Mouse (Mus musculus): ENCODE results near the gene Slc4a10. TPM values are rescaled to one million over a fixed set of nuclear protein-coding genes. Genes with fewer than 3 reads are reported as not detected.
"Not testable (repeated sequence)": the region's sequence is repeated elsewhere in the genome, so short reads cannot be mapped to it uniquely, and the experiment has no call there.

The Slc4a10 gene
- polyA plus RNA-seq (2012; rRNA removed): 0.03 and 0.06 TPM in 2 replicates

- peaks cover 5% of the 10 kb centered on the region; the same call in 1 of the 2 replicates for H3K27me3 ChIP-seq (ENCODE audit: control insufficient read depth, insufficient read depth, low read length)
- no peak for TF ChIP-seq POLR2A (IDR thresholded peaks at IDR 0.05; ENCODE audit: low read depth, low read length)
- no peak for TF ChIP-seq CTCF (IDR thresholded peaks at IDR 0.05; ENCODE audit: extremely low read depth, insufficient read length, insufficient replicate concordance, low read depth, low read length)
- H3K4me1 ChIP-seq (ENCODE audit: control insufficient read depth, insufficient read depth, insufficient read length, low read length): no peaks in the 10 kb centered on the region
- 0 out of 2 replicates have a peak within 1 kb of the TSS, but pooled peaks have one; percentile 11 for H3K4me3 ChIP-seq (ENCODE audit: low read depth, low read length)
- 17% methylated on average over 10 of the region's 10 CpGs for WGBS
- no peaks in the 10 kb centered on the region for H3K36me3 ChIP-seq (ENCODE audit: control insufficient read depth, insufficient read depth, low read length)
- no peak within 1 kb of the TSS for H3K27ac ChIP-seq (ENCODE audit: insufficient read depth, low read depth, low read length)
These were observed at the start of gene Slc4a10 for GRCm38 (mm10) chr2:62046421-62046845. Gene Slc4a10 (plus strand): TSS chr2:62046462.

DNA sequence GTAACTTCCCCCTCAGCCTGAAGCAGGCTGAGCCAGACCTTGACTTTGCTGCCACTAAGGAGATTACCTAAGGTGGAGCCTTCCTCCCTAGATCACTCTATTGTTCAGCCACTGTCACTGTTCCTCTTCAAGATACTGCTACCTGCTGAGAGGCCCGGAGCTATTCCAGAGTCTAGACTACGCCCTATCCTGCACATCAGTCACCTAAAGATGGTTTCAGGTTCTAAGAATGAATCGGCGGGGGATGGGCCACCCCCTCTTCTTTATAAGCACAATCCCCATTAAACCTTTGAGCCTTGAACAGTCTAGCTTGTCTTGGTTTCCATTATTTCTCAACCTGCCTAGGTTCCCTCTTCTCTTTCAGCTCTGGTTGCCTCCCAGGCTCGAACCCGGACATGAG, 45.0 kb upstream of the Slc4a10 start:
- not testable (repeated sequence) for H3K27me3 ChIP-seq (ENCODE audit: control insufficient read depth, insufficient read depth, low read length); H3K4me1 ChIP-seq (ENCODE audit: control insufficient read depth, insufficient read depth, insufficient read length, low read length); H3K36me3 ChIP-seq (ENCODE audit: control insufficient read depth, insufficient read depth, low read length); H3K4me3 ChIP-seq (ENCODE audit: low read depth, low read length); H3K27ac ChIP-seq (ENCODE audit: insufficient read depth, low read depth, low read length)
- 94% methylated on average over 6 of the region's 6 CpGs for WGBS

- H3K4me3 ChIP-seq (ENCODE audit: low read depth, low read length): no peak overlapping the region
- no peaks in the 10 kb centered on the region for H3K4me1 ChIP-seq (ENCODE audit: control insufficient read depth, insufficient read depth, insufficient read length, low read length)
- TF ChIP-seq CTCF (IDR thresholded peaks at IDR 0.05; ENCODE audit: extremely low read depth, insufficient read length, insufficient replicate concordance, low read depth, low read length) (no peak), POLR2A (IDR thresholded peaks at IDR 0.05; ENCODE audit: low read depth, low read length) (no peak)
- no peaks in the 10 kb centered on the region for H3K27me3 ChIP-seq (ENCODE audit: control insufficient read depth, insufficient read depth, low read length)
- no peaks in the 10 kb centered on the region for H3K36me3 ChIP-seq (ENCODE audit: control insufficient read depth, insufficient read depth, low read length)
- no peak overlapping the region for H3K27ac ChIP-seq (ENCODE audit: insufficient read depth, low read depth, low read length)
- 77% methylated on average over 3 of the region's 3 CpGs for WGBS
These were observed 28.1 kb upstream of the Slc4a10 start for GRCm38 (mm10) chr2:62018209-62018608.

- no peak for TF ChIP-seq POLR2A (IDR thresholded peaks at IDR 0.05; ENCODE audit: low read depth, low read length)
- TF ChIP-seq CTCF (IDR thresholded peaks at IDR 0.05; ENCODE audit: extremely low read depth, insufficient read length, insufficient replicate concordance, low read depth, low read length): no peak
- no peaks in the 10 kb centered on the region for H3K36me3 ChIP-seq (ENCODE audit: control insufficient read depth, insufficient read depth, low read length)
- 14% methylated on average over 10 of the region's 10 CpGs for WGBS
- H3K27ac ChIP-seq (ENCODE audit: insufficient read depth, low read depth, low read length): no peak overlapping the region
- H3K4me3 ChIP-seq (ENCODE audit: low read depth, low read length): 0 out of 2 replicates have a peak overlapping the region, but pooled peaks have one; percentile 11
- H3K4me1 ChIP-seq (ENCODE audit: control insufficient read depth, insufficient read depth, insufficient read length, low read length): no peaks in the 10 kb centered on the region
- peaks cover 5% of the 10 kb centered on the region; the same call in 1 of the 2 replicates for H3K27me3 ChIP-seq (ENCODE audit: control insufficient read depth, insufficient read depth, low read length)
These were observed 720 bp downstream of the Slc4a10 start for GRCm38 (mm10) chr2:62046861-62047503.

GRCm38 (mm10) chr2:62047504-62048005, 1.3 kb downstream of the Slc4a10 start:
- TF ChIP-seq CTCF (IDR thresholded peaks at IDR 0.05; ENCODE audit: extremely low read depth, insufficient read length, insufficient replicate concordance, low read depth, low read length): no peak
- Histone ChIP-seq H3K36me3 (ENCODE audit: control insufficient read depth, insufficient read depth, low read length) (no peaks in the 10 kb centered on the region), H3K4me3 (ENCODE audit: low read depth, low read length) (peak overlapping the region; percentile 11; the same call in 1 of the 2 replicates), H3K27ac (ENCODE audit: insufficient read depth, low read depth, low read length) (no peak overlapping the region), H3K27me3 (ENCODE audit: control insufficient read depth, insufficient read depth, low read length) (peaks cover 5% of the 10 kb centered on the region; the same call in 1 of the 2 replicates), H3K4me1 (ENCODE audit: control insufficient read depth, insufficient read depth, insufficient read length, low read length) (no peaks in the 10 kb centered on the region)
- 2% methylated on average over 14 of the region's 14 CpGs for WGBS

DNA sequence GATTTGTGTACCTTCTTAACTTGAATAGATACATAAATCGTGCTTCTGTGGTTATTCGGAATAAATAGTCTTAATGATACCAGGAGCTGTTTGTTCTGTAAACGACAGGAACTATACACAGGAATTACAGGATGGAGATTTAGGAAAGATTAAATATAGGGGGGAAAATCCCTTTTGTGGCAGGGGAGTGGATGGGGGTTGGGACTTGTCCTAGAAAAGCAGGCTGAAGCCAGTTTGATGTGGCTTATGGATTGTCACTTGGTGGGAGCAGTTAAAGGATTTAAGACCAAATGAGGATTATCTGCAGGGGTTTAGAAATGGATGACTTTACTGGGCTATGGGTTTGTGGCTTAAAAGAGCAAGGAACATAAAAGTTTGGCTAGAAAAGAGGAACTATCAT, 1.9 kb downstream of the Slc4a10 start:
- Histone ChIP-seq H3K4me1 (ENCODE audit: control insufficient read depth, insufficient read depth, insufficient read length, low read length) (no peaks in the 10 kb centered on the region), H3K27me3 (ENCODE audit: control insufficient read depth, insufficient read depth, low read length) (peaks cover 5% of the 10 kb centered on the region; the same call in 1 of the 2 replicates), H3K4me3 (ENCODE audit: low read depth, low read length) (no peak overlapping the region), H3K27ac (ENCODE audit: insufficient read depth, low read depth, low read length) (no peak overlapping the region), H3K36me3 (ENCODE audit: control insufficient read depth, insufficient read depth, low read length) (no peaks in the 10 kb centered on the region)
- TF ChIP-seq CTCF (IDR thresholded peaks at IDR 0.05; ENCODE audit: extremely low read depth, insufficient read length, insufficient replicate concordance, low read depth, low read length) (no peak), POLR2A (IDR thresholded peaks at IDR 0.05; ENCODE audit: low read depth, low read length) (no peak)
- WGBS: 13% methylated on average over 3 of the region's 3 CpGs

GRCm38 (mm10) chr2:62076512-62076911, 30.2 kb downstream of the Slc4a10 start:
- Histone ChIP-seq H3K27me3 (ENCODE audit: control insufficient read depth, insufficient read depth, low read length) (no peaks in the 10 kb centered on the region), H3K27ac (ENCODE audit: insufficient read depth, low read depth, low read length) (no peak overlapping the region), H3K4me3 (ENCODE audit: low read depth, low read length) (no peak overlapping the region), H3K4me1 (ENCODE audit: control insufficient read depth, insufficient read depth, insufficient read length, low read length) (no peaks in the 10 kb centered on the region), H3K36me3 (ENCODE audit: control insufficient read depth, insufficient read depth, low read length) (no peaks in the 10 kb centered on the region)
- TF ChIP-seq POLR2A (IDR thresholded peaks at IDR 0.05; ENCODE audit: low read depth, low read length) (no peak), CTCF (IDR thresholded peaks at IDR 0.05; ENCODE audit: extremely low read depth, insufficient read length, insufficient replicate concordance, low read depth, low read length) (no peak)

All from small intestine, adult 2 months (tissue).